Mouse (Mus musculus) adrenal gland, postnatal 0 days (tissue): ENCODE measurements around the gene Mapre3. TPM values are rescaled to one million over a fixed set of nuclear protein-coding genes. Genes with fewer than 3 reads are reported as not detected.

Source experiments
- polyA plus RNA-seq: library from polyadenylated mRNA; unstranded; fragments of >200 nt; fragmentation: Nextera tagmentation; extraction: Ambion mirVana; gene quantifications from 2 replicates; pipeline ENCODE4 v1.2.1, GENCODE M21; 2015

Gene Mapre3
- polyA plus RNA-seq = 36.6 and 38.0 TPM in 2 replicates

GRCm38 (mm10) chr5:30814424-30815119 is at the start of gene Mapre3:
TSS of gene Mapre3 (plus strand) at chr5:30814641.

DNA sequence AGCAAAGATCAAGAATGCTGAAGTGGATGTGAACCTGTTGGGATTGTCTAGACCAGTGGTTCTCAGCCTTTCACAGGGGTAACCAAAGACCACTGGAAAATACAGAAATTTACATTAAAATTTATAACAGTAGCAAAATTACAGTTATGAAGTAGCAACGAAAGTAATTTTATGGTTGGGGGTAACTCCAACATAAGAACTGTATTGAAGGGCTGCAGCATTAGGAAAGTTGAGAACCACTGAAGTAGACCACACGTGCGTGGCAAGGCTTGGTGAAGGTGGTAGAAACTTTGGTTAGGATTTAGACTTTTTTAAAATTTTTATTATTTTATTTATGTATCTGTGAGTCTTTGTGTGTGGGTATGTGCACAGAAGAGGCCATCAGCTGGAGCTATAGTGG is 53.3 kb downstream of the Mapre3 start, which contains the start of gene Tmem214:
Gene Tmem214, plus strand, starts transcription at position 301 of the 400 bp plus-strand sequence.

GRCm38 (mm10) chr5:30888337-30889087 is 74.1 kb downstream of the Mapre3 start, which contains the start of gene Agbl5:
TSS of gene Agbl5 (plus strand) at chr5:30888694.

DNA sequence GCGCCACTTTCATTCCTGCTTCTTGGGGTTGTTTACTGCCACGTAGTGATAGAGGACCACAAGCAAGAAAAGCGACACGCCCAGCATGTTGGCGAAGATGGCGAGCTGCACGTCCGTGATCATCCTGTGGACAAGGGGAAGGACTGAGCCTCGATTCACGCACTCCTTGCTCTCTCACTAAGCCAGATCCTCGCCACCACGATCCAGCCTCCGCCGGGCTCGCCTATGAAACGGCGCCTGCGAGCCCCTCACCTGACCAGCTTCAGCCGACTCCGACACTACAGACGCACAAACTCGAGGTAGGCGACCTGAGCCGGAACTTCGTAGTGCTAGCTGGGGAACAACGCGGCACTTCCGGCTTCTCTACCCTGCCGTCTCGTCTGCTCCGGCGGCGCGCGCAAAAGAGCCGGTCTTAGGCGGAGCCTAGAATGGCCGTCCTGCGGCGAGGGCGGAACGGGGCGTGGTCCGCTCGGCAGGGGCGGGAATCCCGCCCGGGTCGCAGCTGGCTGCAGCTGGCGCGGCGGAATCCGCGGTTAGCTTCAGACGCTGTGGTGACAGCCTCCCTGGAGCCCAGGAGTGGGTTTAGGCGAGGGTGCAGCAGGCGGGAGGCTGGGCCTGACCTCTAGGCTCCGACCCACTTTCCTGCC is 93.1 kb downstream of the Mapre3 start, which contains the start of gene Ost4:
Gene Ost4, minus strand, starts transcription at position 376 of the 647 bp plus-strand sequence.

GRCm38 (mm10) chr5:30913060-30913841 is 98.8 kb downstream of the Mapre3 start, which contains the start of gene Emilin1:
TSS of gene Emilin1 (plus strand) at chr5:30913402.

Other genes with a start within 250 kb of the Mapre3 start
- gene Kcnk3, start 226.5 kb upstream of the Mapre3 start, polyA plus RNA-seq = 226 and 521 TPM in 2 replicates
- 20.7 and 33.1 TPM in 2 replicates for gene Slc35f6, start 166.7 kb upstream of the Mapre3 start, polyA plus RNA-seq
- gene Cenpa, start 147.9 kb upstream of the Mapre3 start, polyA plus RNA-seq = 101 and 119 TPM in 2 replicates
- 7.5 and 31.0 TPM in 2 replicates for gene Dpysl5, start 103.1 kb upstream of the Mapre3 start, polyA plus RNA-seq
- gene Tmem214, start 53.4 kb downstream of the Mapre3 start, polyA plus RNA-seq = 42.4 and 55.2 TPM in 2 replicates
- 8.5 and 11.6 TPM in 2 replicates for gene Agbl5, start 74.1 kb downstream of the Mapre3 start, polyA plus RNA-seq
- 572 and 713 TPM in 2 replicates for gene Ost4, start 93.1 kb downstream of the Mapre3 start, polyA plus RNA-seq
- 101 and 110 TPM in 2 replicates for gene Emilin1, start 98.8 kb downstream of the Mapre3 start, polyA plus RNA-seq
- 77.2 and 91.1 TPM in 2 replicates for gene Khk, start 106.8 kb downstream of the Mapre3 start, polyA plus RNA-seq
- 7.9 and 17.1 TPM in 2 replicates for gene Cgref1, start 130.9 kb downstream of the Mapre3 start, polyA plus RNA-seq
- 45.1 and 79.5 TPM in 2 replicates for gene Preb, start 145.7 kb downstream of the Mapre3 start, polyA plus RNA-seq
- gene Tcf23, start 154.0 kb downstream of the Mapre3 start, polyA plus RNA-seq = 0.65 and 0.84 TPM in 2 replicates
- gene Atraid, start 233.7 kb downstream of the Mapre3 start, polyA plus RNA-seq = 349 and 399 TPM in 2 replicates
- 5.9 and 7.6 TPM in 2 replicates for gene Slc5a6, start 234.3 kb downstream of the Mapre3 start, polyA plus RNA-seq
- gene Cad, start 240.1 kb downstream of the Mapre3 start, polyA plus RNA-seq = 3.8 and 4.5 TPM in 2 replicates